Mouse (Mus musculus): ENCODE measurements around the gene Ebf1. TPM values are rescaled to one million over a fixed set of nuclear protein-coding genes. Genes with fewer than 3 reads are reported as not detected.

The Ebf1 gene
- polyA plus RNA-seq, 1 experiment from 2014 or later, result 111 TPM

DNA sequence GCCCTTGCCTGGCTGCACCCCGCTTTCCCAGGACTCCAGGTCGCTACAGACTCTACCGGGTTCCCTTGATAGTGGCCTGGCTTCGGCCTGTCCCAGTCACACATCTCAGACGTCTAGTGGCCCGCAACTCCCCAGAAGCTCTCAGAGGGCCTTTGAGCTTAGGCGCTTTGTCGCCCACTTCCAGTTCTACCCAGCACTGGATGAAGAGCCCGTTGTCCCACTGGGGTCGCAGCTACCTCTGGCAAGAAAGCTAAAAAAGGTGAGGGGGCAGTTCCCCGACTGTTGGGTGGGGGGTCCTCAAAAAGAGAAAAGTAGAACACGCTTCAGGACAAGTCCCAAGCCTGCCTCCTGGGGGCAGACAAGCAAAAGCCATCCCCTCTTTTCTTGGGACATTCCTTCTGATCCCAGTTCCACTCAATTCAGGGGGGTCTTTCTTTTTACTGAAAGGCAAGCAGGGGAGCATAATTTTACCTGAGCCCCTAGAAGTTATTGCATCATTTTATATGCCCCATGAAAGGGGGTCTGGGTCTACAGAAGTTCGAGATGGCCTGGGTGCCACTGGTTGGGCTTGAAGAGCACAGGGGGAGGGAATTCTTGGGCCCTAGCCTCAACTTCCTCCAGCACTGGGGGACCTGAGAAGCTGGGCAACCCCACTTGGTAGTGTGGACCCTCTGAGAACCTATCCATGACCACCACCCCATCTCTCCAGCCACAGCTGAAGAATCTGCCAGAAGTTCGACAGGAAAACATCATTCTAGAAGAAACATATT lies 3.5 kb upstream of the Ebf1 start:
- no peak for ATAC-seq (ENCODE audit: low FRiP score)
- H3K4me3 ChIP-seq (ENCODE audit: low read depth, low read length), result peak overlapping the region; percentile 28
- peak overlapping the region; percentile 55 for H3K9ac ChIP-seq (ENCODE audit: low read depth, low read length)
- no peaks in the 10 kb centered on the region for H3K36me3 ChIP-seq (ENCODE audit: control insufficient read depth, insufficient read depth, low read length)
- H3K27me3 ChIP-seq (ENCODE audit: control insufficient read depth, insufficient read depth, low read length), result peaks cover 12% of the 10 kb centered on the region
- peak; percentile 54 for DNase-seq (ENCODE audit: low spot score)
- peak overlapping the region; percentile 62 for H3K4me2 ChIP-seq (replicated peaks; ENCODE audit: low read depth, low read length)
- H3K9me3 ChIP-seq (ENCODE audit: control insufficient read depth, low read length), result no peaks in the 10 kb centered on the region
- WGBS, result 8% methylated on average over 14 of the region's 14 CpGs
- H3K4me1 ChIP-seq (replicated peaks; ENCODE audit: control insufficient read depth, insufficient read depth, low read length), result peaks cover 4% of the 10 kb centered on the region; the same call in 1 of the 2 replicates
- no peak overlapping the region for H3K27ac ChIP-seq (ENCODE audit: low read depth, low read length)

DNA sequence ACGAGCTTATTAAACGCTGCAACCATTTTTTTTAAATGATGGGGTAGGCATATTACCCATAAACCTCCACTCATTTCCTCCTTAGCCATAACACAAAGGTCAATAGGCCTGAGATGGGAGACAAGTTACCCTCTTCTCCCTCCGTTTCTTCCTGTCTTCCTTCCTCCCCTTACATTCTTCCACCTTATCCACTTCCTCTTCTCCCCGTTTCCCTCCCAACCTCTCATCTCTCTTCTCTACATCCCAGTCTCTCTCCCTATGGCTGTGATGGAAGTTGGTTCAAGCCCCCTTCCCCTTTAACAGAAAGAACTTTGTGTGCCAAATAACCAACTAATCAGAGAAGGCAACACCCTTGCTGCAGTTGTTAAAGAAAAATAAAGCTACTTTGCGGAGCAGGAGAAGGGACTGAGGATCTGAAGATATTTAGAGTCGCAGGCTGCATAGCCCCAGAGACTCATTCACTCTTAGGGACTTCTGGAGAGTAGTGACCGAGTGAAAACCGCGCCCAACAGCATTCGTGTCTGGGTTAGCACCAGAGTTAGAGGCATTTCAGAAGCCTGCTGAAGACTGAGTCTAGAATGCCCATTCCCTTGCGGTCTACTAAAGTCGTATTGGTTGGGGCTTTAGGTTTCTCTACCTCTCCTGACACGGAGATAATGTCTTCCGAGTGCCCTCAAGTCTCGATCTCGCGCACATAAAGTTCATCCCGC lies 884 bp upstream of the Ebf1 start:
- ATAC-seq (ENCODE audit: low FRiP score), result peak; percentile 5; the same call in 1 of the 2 replicates
- peak overlapping the region; percentile 87 for H3K4me2 ChIP-seq (replicated peaks; ENCODE audit: low read depth, low read length)
- H3K27ac ChIP-seq (ENCODE audit: low read depth, low read length), result peak overlapping the region; percentile 45; the same call in 1 of the 2 replicates
- peak overlapping the region; percentile 72 for H3K4me3 ChIP-seq (ENCODE audit: low read depth, low read length)
- H3K4me1 ChIP-seq (replicated peaks; ENCODE audit: control insufficient read depth, insufficient read depth, low read length), result peaks cover 4% of the 10 kb centered on the region; the same call in 1 of the 2 replicates
- no peaks in the 10 kb centered on the region for H3K36me3 ChIP-seq (ENCODE audit: control insufficient read depth, insufficient read depth, low read length)
- H3K9ac ChIP-seq (ENCODE audit: low read depth, low read length), result peak overlapping the region; percentile 48
- peaks cover 14% of the 10 kb centered on the region for H3K27me3 ChIP-seq (ENCODE audit: control insufficient read depth, insufficient read depth, low read length)
- DNase-seq (ENCODE audit: low spot score), result no peak
- 13% methylated on average over 18 of the region's 18 CpGs for WGBS
- no peaks in the 10 kb centered on the region for H3K9me3 ChIP-seq (ENCODE audit: control insufficient read depth, low read length)

DNA sequence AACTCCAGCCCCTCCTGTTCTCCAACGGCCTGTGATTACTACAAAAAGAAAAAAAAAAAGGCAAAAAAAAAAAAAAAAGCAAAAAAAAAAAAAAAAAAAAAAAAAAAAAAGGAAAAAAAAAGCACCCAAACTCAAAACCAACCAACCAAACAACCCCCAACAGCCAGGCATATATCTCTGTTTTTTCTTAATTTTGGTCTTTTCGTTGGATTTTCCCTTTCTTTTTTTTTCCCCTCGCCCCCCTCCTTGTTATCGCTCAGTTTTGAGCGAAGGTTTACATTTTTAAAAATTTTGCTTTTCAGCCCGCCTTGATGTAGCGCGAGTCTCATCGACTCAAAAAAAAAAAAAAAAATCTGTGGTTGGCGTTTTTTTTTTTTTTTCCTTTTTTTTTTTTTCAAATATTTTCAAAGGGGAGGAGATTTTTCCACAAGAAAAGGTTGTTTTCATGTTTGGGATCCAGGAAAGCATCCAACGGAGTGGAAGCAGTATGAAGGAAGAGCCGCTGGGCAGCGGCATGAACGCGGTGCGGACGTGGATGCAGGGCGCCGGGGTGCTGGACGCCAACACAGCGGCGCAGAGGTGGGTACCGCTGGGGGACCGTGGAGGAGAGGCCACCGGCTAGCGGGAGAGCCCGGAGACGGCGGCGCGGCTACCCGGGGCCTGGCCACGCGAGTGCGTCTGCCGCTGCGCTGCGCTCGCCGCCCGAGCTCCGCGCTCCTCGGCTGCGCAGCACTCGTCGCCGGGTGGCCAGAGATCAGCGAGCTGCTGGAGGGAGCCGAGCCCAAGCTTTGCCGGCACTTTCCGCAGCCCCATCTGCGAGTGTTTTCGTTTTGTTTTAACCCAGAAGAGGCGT lies 843 bp downstream of the Ebf1 start:
- Histone ChIP-seq H3K4me2 (replicated peaks; ENCODE audit: low read depth, low read length) (peak overlapping the region; percentile 87), H3K27ac (ENCODE audit: low read depth, low read length) (peak overlapping the region; percentile 89), H3K4me1 (replicated peaks; ENCODE audit: control insufficient read depth, insufficient read depth, low read length) (peaks cover 5% of the 10 kb centered on the region), H3K9ac (ENCODE audit: low read depth, low read length) (peak overlapping the region; percentile 94), H3K36me3 (ENCODE audit: control insufficient read depth, insufficient read depth, low read length) (no peaks in the 10 kb centered on the region), H3K27me3 (ENCODE audit: control insufficient read depth, insufficient read depth, low read length) (peaks cover 9% of the 10 kb centered on the region), H3K4me3 (ENCODE audit: low read depth, low read length) (peak overlapping the region; percentile 72), H3K9me3 (ENCODE audit: control insufficient read depth, low read length) (no peaks in the 10 kb centered on the region)
- DNase-seq (ENCODE audit: low spot score) (peak; percentile 79), ATAC-seq (ENCODE audit: low FRiP score) (0 out of 2 replicates have a peak, but pooled peaks have one; percentile 8)
- under 1% methylated on average over 54 of the region's 55 CpGs for whole genome bisulfite sequencing

DNA sequence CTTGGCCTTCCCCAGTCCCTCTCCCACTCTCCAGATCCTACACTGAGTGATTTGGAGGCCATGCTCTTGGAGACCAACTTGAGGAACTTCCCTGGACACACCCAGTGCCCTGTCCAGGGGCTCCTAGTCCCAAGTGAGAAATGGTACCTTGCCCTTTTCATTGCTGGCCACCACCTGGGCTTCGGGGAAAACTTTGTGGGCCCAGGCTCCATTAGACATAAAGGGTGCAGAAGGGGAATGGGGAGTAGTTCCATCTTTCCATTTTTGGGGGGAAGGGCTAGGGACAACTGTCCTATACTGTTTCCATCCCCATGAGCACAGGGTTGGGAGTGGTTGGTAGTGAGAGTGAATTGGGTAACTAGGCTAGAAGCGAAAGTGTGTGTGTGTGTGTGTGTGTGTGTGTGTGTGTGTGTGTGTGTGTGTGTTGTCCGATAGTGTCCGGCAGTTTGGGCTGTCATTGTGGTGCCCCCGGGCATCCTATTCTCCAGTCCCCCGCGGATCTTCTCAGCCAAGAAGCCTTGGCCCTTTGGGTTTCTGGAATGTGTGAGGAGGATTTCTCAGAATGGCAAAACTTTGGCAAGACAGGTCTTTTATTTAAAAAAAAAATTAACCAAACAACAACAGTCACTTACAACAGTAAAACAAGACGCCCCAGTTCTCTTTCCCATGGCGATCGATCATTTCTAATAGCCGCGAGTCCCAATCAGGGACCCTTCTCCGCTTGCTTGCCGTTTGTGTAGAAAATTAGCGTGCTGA lies 2.2 kb downstream of the Ebf1 start:
- no peak for ATAC-seq (ENCODE audit: low FRiP score)

DNA sequence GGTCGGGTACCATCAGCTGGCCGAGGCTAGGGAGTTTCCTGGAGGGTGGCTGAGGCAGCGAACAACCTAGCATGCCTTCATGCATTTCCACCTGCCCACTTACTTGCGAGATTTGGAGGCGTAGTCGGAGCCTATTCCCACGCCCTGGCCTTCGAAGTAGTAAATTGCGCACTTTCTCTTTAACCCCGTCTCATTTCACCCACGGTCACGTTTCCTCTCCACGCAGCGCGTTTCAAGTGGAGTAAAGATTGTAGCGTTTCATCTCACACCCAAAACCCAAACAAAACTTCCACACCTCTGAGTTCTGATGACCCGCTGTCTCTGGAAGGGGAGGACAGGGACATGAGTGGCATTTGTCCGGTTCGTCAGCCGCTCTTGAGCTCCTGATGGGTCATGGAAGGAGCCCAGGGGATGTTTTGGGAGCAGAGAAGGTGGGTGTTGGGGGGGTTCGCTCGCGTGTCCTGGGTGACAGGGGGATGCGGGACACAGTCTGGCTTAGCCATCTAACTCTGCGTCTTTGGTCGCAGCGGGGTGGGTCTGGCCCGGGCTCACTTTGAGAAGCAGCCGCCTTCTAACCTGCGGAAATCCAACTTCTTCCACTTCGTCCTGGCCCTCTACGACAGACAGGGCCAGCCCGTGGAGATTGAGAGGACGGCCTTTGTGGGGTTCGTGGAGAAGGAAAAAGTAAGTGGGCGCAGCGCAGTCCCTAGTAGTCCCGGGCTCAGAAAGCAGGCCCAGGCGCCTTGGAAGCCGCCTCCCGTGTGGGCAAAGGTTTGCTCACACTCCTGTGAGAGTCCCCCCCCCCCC lies 3.0 kb downstream of the Ebf1 start:
- Histone ChIP-seq H3K9me3 (ENCODE audit: control insufficient read depth, low read length) (no peaks in the 10 kb centered on the region), H3K9ac (ENCODE audit: low read depth, low read length) (peak overlapping the region; percentile 58), H3K4me3 (ENCODE audit: low read depth, low read length) (peak overlapping the region; percentile 72), H3K27ac (ENCODE audit: low read depth, low read length) (peak overlapping the region; percentile 30), H3K27me3 (ENCODE audit: control insufficient read depth, insufficient read depth, low read length) (peaks cover 9% of the 10 kb centered on the region; the same call in 1 of the 2 replicates), H3K4me2 (replicated peaks; ENCODE audit: low read depth, low read length) (peak overlapping the region; percentile 50), H3K4me1 (replicated peaks; ENCODE audit: control insufficient read depth, insufficient read depth, low read length) (peaks cover 5% of the 10 kb centered on the region; the same call in 1 of the 2 replicates), H3K36me3 (ENCODE audit: control insufficient read depth, insufficient read depth, low read length) (no peaks in the 10 kb centered on the region)
- ATAC-seq (ENCODE audit: low FRiP score), result no peak
- WGBS, result 1% methylated on average over 41 of the region's 41 CpGs
- peak; percentile 55 for DNase-seq (ENCODE audit: low spot score)

More for the DNA sequence above, 2.2 kb downstream of the Ebf1 start:
- H3K9ac ChIP-seq (ENCODE audit: low read depth, low read length), result peak overlapping the region; percentile 58
- H3K27me3 ChIP-seq (ENCODE audit: control insufficient read depth, insufficient read depth, low read length), result peaks cover 9% of the 10 kb centered on the region; the same call in 1 of the 2 replicates
- DNase-seq (ENCODE audit: low spot score), result peak; percentile 52
- H3K27ac ChIP-seq (ENCODE audit: low read depth, low read length), result peak overlapping the region; percentile 30
- WGBS, result under 1% methylated on average over 15 of the region's 15 CpGs
- peaks cover 5% of the 10 kb centered on the region; the same call in 1 of the 2 replicates for H3K4me1 ChIP-seq (replicated peaks; ENCODE audit: control insufficient read depth, insufficient read depth, low read length)
- H3K9me3 ChIP-seq (ENCODE audit: control insufficient read depth, low read length), result no peaks in the 10 kb centered on the region
- H3K36me3 ChIP-seq (ENCODE audit: control insufficient read depth, insufficient read depth, low read length), result no peaks in the 10 kb centered on the region
- peak overlapping the region; percentile 72 for H3K4me3 ChIP-seq (ENCODE audit: low read depth, low read length)
- peak overlapping the region; percentile 50 for H3K4me2 ChIP-seq (replicated peaks; ENCODE audit: low read depth, low read length)

DNA sequence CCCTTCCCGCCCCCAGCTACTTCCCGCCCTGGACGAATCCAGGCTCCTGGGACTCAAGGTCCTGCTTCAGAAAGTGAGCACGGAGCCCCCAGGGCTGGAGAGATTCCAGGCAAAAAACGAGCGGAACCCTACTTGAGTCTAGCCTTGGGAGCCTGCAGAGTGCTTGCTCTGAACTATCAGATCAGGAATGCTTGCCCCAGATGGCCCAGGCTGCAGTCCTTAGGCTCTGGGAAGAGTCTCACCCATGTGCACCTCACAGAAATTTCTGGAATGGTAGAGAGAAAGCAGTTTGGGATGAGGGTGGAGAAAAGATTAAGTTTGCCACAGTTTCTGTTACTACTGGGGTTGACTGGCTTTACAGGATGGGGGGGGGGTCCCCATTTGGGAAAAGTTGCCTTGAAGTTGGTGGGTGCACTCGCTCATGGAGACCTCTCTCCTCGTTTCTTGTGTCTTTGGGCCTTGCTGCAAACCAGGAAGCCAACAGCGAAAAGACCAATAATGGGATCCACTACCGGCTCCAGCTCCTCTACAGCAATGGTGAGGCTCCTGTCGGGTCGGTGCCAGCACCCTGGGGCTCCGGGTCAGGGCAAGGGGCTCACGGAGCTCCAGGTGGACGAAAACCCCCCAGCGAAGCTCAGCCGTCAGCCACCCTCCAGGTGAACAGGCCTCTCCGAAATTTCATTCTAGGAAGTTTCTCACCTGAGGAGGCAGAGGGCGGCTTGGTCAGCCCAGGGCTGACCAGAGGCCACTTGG lies 3.8 kb downstream of the Ebf1 start:
- Histone ChIP-seq H3K4me2 (replicated peaks; ENCODE audit: low read depth, low read length) (peak overlapping the region; percentile 50), H3K9ac (ENCODE audit: low read depth, low read length) (peak overlapping the region; percentile 58), H3K36me3 (ENCODE audit: control insufficient read depth, insufficient read depth, low read length) (no peaks in the 10 kb centered on the region), H3K4me1 (replicated peaks; ENCODE audit: control insufficient read depth, insufficient read depth, low read length) (peaks cover 5% of the 10 kb centered on the region; the same call in 1 of the 2 replicates), H3K27me3 (ENCODE audit: control insufficient read depth, insufficient read depth, low read length) (peaks cover 8% of the 10 kb centered on the region; the same call in 1 of the 2 replicates), H3K27ac (ENCODE audit: low read depth, low read length) (peak overlapping the region; percentile 36; the same call in 1 of the 2 replicates), H3K9me3 (ENCODE audit: control insufficient read depth, low read length) (no peaks in the 10 kb centered on the region), H3K4me3 (ENCODE audit: low read depth, low read length) (peak overlapping the region; percentile 72)
- WGBS, result 17% methylated on average over 18 of the region's 19 CpGs
- DNase-seq (ENCODE audit: low spot score), result peak; percentile 51
- no peak for ATAC-seq (ENCODE audit: low FRiP score)

DNA sequence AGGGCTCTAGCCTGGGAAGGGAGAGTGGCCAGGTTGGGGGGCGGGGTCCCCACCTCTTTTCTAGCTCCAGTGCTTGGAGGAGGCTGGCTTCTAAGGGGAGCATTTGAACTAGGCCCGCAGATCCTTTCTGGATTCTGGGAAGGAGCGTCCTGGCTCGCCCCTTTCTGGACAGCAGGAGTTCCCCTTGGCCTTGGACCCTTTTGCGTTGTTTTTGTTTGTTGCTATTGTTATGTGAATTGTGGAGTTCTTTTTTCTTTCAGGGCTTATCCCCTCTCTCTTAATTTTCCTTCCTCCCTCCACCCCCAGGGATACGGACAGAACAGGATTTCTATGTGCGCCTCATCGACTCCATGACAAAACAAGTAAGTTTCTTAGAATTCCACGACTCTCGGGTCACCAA lies 4.5 kb downstream of the Ebf1 start:
- no peak for ATAC-seq (ENCODE audit: low FRiP score)
- H3K27ac ChIP-seq (ENCODE audit: low read depth, low read length), result no peak overlapping the region
- DNase-seq (ENCODE audit: low spot score), result no peak
- H3K4me3 ChIP-seq (ENCODE audit: low read depth, low read length), result peak overlapping the region; percentile 72
- H3K4me2 ChIP-seq (replicated peaks; ENCODE audit: low read depth, low read length), result peak overlapping the region; percentile 50
- 23% methylated on average over 10 of the region's 10 CpGs for WGBS
- peaks cover 5% of the 10 kb centered on the region; the same call in 1 of the 2 replicates for H3K4me1 ChIP-seq (replicated peaks; ENCODE audit: control insufficient read depth, insufficient read depth, low read length)
- peaks cover 8% of the 10 kb centered on the region; the same call in 1 of the 2 replicates for H3K27me3 ChIP-seq (ENCODE audit: control insufficient read depth, insufficient read depth, low read length)
- no peaks in the 10 kb centered on the region for H3K36me3 ChIP-seq (ENCODE audit: control insufficient read depth, insufficient read depth, low read length)
- H3K9ac ChIP-seq (ENCODE audit: low read depth, low read length), result 0 out of 2 replicates have a peak overlapping the region, but pooled peaks have one; percentile 8
- H3K9me3 ChIP-seq (ENCODE audit: control insufficient read depth, low read length), result no peaks in the 10 kb centered on the region
